Mouse (Mus musculus): ENCODE results near the gene Tex52. TPM values are rescaled to one million over a fixed set of nuclear protein-coding genes. Genes with fewer than 3 reads are reported as not detected.

The Tex52 gene
- polyA plus RNA-seq (2015; fragmentation: Nextera tagmentation; extraction: Ambion mirVana): 1.0 and 1.2 TPM in 2 replicates

DNA sequence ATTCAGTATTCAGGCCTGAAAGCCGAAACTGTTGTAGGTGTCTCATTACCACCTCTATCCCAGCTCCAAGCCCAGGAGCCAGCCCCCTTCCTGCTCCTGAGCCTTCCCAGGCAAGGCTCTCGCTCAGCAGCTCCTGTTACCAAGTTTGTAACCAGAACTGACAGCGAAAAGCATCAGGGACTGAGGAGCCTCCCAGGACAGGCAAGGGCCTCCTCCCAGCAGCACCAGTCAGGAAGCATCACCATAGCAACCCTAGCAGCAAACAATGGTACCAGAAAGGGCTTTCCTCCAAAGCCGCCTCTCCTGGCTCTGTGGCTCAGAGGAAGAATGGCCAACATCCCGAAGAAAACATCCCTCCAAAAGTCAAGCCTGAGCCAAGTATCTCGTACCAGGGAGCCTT lies at the start of gene Tex52, which contains the start of gene Gm44596:
Gene Tex52, plus strand, starts transcription at position 265 of the 400 bp plus-strand sequence.
Gene Gm44596, plus strand, starts transcription at position 312 of the 400 bp plus-strand sequence.
- 2% methylated on average over 6 of the region's 6 CpGs for WGBS
- no peak within 1 kb of the TSS for H3K9ac ChIP-seq
- peak; percentile 73; the same call in 1 of the 2 replicates for ATAC-seq

DNA sequence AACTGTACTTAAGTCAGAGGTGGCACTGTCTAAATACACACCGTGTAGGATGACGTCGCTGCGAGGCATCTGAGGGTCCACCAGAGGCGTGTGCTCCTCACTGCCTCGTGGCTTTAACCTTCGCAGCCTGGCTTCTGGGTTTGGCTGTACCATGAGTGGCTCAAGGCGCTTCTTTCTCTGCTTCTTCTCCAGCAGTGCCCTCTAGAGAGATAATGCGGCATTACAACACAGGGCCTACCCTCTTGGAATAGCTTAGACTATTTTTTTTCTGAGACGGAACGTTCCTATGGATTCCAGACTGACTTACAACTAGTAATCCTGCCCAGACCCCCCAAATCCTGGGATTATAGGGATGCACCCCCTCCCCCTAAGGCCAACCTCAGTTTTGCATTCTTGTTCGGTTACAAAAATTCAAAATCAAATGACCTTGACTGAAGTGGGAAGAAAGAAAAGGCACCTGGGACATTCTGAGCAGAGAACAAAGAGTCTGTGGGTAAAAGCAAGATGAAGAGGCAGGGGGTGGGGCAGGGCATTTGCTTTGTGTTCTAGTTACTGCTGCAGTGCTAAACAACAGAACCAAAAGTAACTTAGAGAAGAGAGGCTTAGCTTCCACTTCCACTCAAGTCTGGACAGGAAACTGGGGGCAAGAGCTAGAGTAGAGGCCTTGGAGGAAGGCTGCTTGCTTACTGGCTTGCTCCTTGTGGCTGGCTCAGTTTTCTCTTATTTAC lies 40.7 kb upstream of the Tex52 start:
- WGBS: 21% methylated on average over 12 of the region's 12 CpGs
- Histone ChIP-seq H3K9me3 (replicated peaks) (peaks cover 9% of the 10 kb centered on the region; the same call in 1 of the 2 replicates), H3K4me2 (peak overlapping the region; percentile 16; the same call in 1 of the 2 replicates), H3K27me3 (no peaks in the 10 kb centered on the region), H3K4me1 (peaks cover 9% of the 10 kb centered on the region), H3K9ac (no peak overlapping the region; the same call in 1 of the 2 replicates), H3K4me3 (no peak overlapping the region), H3K27ac (0 out of 2 replicates have a peak overlapping the region, but pooled peaks have one; percentile 11), H3K36me3 (ENCODE audit: poor library complexity, severe bottlenecking) (peaks cover 55% of the 10 kb centered on the region)
- peak; percentile 91 for ATAC-seq

More for the DNA sequence above, at the start of gene Tex52, which contains the start of gene Gm44596:
- H3K27me3 ChIP-seq: no peaks in the 10 kb centered on the region
- H3K27ac ChIP-seq: 0 out of 2 replicates have a peak within 1 kb of the TSS, but pooled peaks have one; percentile 11
- no peak within 1 kb of the TSS for H3K4me2 ChIP-seq
- H3K4me3 ChIP-seq: no peak within 1 kb of the TSS
- peaks cover 11% of the 10 kb centered on the region for H3K4me1 ChIP-seq
- H3K36me3 ChIP-seq (ENCODE audit: poor library complexity, severe bottlenecking): peaks cover 64% of the 10 kb centered on the region
- H3K9me3 ChIP-seq (replicated peaks): no peaks in the 10 kb centered on the region

DNA sequence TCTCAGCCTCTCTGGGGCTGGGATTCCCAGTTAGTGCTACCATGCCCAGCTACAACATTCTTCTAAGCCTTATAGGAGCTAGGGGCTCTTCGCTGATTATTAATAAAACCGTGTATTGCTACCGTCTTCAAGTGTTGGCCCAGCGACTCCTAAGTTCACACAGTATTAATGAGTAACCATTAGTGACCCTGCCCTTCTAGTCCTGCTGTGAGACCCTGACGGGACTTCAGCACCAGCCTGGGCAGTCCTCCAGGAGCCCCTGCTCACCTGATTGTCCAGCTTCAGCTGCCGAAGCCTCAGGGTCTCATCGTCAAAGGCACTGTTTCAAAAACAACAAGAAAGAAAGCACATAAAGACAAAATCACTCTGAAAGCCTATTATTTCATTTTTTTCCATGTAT lies 37.8 kb upstream of the Tex52 start:
- Histone ChIP-seq H3K9ac (no peak overlapping the region), H3K4me3 (no peak overlapping the region), H3K4me1 (peaks cover 9% of the 10 kb centered on the region), H3K27ac (no peak overlapping the region), H3K36me3 (ENCODE audit: poor library complexity, severe bottlenecking) (peaks cover 36% of the 10 kb centered on the region), H3K9me3 (replicated peaks) (no peaks in the 10 kb centered on the region), H3K27me3 (no peaks in the 10 kb centered on the region), H3K4me2 (no peak overlapping the region)
- 71% methylated on average over 7 of the region's 7 CpGs for WGBS
- no peak for ATAC-seq

DNA sequence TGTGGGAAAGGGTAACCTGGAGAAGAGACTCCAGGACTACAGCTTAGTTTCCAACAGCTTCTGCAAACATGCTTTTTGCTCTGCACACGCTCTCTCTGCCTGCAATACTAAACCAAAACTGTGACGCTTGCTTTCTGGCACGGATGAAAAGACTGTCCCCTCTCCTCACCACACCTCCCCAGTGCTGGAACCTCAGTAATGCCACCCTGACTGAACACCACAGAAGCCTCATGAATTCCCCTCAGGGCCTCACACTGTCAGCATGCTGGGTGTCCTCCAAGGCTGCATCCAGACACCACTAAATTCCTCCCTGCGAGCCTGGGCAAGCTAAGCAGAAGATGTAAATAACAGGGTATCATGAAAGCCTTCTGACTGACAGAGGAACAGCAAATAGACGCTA lies 36.4 kb upstream of the Tex52 start:
- Histone ChIP-seq H3K4me2 (no peak overlapping the region), H3K4me3 (no peak overlapping the region), H3K27ac (peak overlapping the region; percentile 12; the same call in 1 of the 2 replicates), H3K9ac (no peak overlapping the region), H3K4me1 (peaks cover 9% of the 10 kb centered on the region), H3K36me3 (ENCODE audit: poor library complexity, severe bottlenecking) (peaks cover 32% of the 10 kb centered on the region), H3K27me3 (no peaks in the 10 kb centered on the region), H3K9me3 (replicated peaks) (no peaks in the 10 kb centered on the region)
- no peak for ATAC-seq
- 52% methylated on average over 5 of the region's 5 CpGs for WGBS

DNA sequence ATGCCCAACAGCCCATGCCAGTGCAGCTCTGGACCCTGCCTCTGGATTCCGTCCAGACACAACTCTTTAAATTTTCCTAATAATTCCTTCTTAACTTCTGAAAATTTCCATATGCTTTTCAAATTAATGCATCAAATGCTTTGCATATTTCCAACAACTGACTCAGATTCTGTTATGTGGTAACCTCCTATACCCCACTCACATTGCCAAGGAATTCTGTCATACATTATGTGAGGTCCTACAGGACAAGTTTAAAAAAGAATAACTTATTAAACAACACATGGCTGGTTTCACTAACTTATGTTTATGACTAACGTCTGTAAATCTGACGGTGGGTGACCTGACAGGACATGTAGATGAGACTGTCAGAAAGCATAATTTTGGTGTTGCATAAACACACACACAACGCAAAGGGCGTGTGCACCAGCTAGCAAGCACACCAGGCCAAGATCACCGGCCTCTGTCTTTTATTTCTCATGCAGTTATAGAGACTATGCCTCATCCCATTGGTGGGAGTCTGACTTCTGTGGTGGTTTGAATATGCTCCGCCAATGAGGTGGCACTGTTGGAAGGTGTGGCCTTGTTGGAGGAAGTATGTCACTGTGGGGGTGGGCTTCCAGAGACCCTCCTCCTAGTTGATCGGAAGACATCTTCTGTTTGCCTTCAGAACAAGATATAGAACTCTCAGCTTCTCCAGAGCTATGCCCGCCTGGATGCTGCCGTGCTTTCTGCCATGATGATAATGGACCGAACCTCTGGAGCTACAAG lies 33.1 kb upstream of the Tex52 start:
- no peak for ATAC-seq
- H3K4me1 ChIP-seq: peaks cover 9% of the 10 kb centered on the region
- no peak overlapping the region for H3K27ac ChIP-seq
- 95% methylated on average over 11 of the region's 11 CpGs for WGBS
- no peak overlapping the region for H3K9ac ChIP-seq
- no peak overlapping the region for H3K4me2 ChIP-seq
- H3K36me3 ChIP-seq (ENCODE audit: poor library complexity, severe bottlenecking): peaks cover 14% of the 10 kb centered on the region
- no peak overlapping the region for H3K4me3 ChIP-seq
- no peaks in the 10 kb centered on the region for H3K9me3 ChIP-seq (replicated peaks)
- no peaks in the 10 kb centered on the region for H3K27me3 ChIP-seq

DNA sequence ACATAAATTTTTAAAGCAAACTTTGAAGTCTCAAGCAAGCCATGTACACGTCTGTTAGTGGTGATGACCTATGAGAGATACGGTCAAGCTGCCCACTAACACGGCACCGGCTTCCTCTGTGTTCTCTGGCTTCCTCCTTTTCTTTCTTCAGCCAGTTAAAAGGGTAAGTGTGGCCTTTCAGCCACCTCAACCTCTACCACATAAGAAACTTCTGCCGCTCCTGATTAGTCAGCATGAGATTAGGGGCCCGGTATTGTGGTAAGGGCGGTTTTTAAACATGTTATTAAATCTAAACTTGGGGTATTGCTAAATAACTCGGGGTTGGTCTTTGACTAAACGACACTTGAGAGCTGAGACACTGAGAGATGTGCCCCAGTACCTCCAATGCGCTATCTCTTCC lies 29.6 kb upstream of the Tex52 start:
- ATAC-seq: no peak
- Histone ChIP-seq H3K27me3 (no peaks in the 10 kb centered on the region), H3K9me3 (replicated peaks) (no peaks in the 10 kb centered on the region), H3K4me2 (no peak overlapping the region), H3K9ac (no peak overlapping the region), H3K36me3 (ENCODE audit: poor library complexity, severe bottlenecking) (peaks cover 19% of the 10 kb centered on the region), H3K4me3 (no peak overlapping the region), H3K4me1 (no peaks in the 10 kb centered on the region), H3K27ac (no peak overlapping the region)
- WGBS: 95% methylated on average over 10 of the region's 10 CpGs

DNA sequence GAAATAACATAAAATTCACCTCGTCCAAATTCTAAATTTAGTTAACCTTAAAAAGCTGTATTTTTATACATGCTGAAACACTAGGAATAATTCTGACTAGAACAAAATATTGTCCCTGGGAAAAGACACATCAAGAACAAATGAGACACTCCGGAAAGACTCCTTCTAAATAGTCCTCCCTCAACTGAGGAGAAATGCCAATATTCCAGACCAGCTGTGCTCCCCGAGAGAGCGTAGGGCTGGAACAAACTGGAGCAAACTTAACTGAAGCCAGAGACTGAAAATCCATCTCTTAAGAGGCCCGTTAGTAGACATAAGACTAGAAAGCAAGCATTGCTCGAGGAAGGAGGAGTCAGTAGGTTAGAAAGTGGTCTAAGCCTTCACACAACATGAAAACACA lies 28.5 kb upstream of the Tex52 start:
- H3K36me3 ChIP-seq (ENCODE audit: poor library complexity, severe bottlenecking): peaks cover 24% of the 10 kb centered on the region
- no peak overlapping the region for H3K4me3 ChIP-seq
- no peaks in the 10 kb centered on the region for H3K9me3 ChIP-seq (replicated peaks)
- H3K4me1 ChIP-seq: no peaks in the 10 kb centered on the region
- H3K27ac ChIP-seq: no peak overlapping the region
- H3K9ac ChIP-seq: no peak overlapping the region
- ATAC-seq: no peak
- 91% methylated on average over 6 of the region's 6 CpGs for WGBS
- H3K4me2 ChIP-seq: no peak overlapping the region
- H3K27me3 ChIP-seq: no peaks in the 10 kb centered on the region

DNA sequence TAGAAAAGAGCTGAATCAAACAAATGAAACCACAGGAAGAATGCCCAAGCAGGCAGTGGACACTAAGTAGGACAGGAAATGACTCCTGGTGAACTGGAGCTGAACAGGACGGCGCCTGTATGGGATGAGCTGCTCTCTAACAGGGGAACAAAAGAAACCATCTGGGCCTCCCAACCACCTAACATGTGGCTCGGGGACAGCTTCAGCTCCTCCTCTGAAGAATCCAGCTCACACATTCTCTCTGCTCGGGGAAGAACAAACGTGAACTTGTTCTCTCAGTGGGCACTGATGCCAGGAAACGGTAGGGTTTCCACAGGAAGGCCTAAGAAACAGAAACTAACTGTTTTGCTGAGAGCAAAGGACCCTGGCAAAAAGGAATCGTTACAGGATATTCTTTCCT lies 25.5 kb upstream of the Tex52 start:
- 58% methylated on average over 7 of the region's 7 CpGs for WGBS
- Histone ChIP-seq H3K36me3 (ENCODE audit: poor library complexity, severe bottlenecking) (peaks cover 12% of the 10 kb centered on the region), H3K9me3 (replicated peaks) (no peaks in the 10 kb centered on the region), H3K4me2 (no peak overlapping the region), H3K27me3 (no peaks in the 10 kb centered on the region), H3K9ac (no peak overlapping the region), H3K4me1 (peaks cover 12% of the 10 kb centered on the region), H3K4me3 (no peak overlapping the region), H3K27ac (no peak overlapping the region; the same call in 1 of the 2 replicates)
- no peak for ATAC-seq

DNA sequence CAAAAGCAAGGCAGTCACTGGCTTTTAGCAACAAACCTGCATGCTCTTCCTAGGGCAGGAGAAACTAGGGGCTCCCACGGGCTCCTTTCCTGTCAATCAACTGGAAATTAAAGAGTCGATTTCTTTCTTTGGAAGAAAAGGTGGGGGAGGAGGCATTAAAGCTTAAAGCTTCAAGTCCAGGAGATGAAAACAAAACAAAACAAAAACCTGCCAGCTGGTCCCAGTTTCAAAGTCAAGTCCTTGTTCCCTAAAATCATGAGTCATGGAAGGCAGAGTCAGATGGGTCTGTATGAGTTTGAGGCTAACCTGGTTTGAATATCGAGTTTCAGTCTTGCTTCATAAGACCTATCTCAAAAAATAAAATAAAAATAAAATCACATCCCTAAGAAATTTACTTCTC lies 21.1 kb upstream of the Tex52 start:
- peaks cover 35% of the 10 kb centered on the region for H3K36me3 ChIP-seq (ENCODE audit: poor library complexity, severe bottlenecking)
- peaks cover 18% of the 10 kb centered on the region for H3K4me1 ChIP-seq
- H3K4me2 ChIP-seq: peak overlapping the region; percentile 72
- H3K27ac ChIP-seq: no peak overlapping the region
- H3K27me3 ChIP-seq: no peaks in the 10 kb centered on the region
- no peak overlapping the region; the same call in 1 of the 2 replicates for H3K9ac ChIP-seq
- no peaks in the 10 kb centered on the region for H3K9me3 ChIP-seq (replicated peaks)
- WGBS: 32% methylated on average over 3 of the region's 3 CpGs
- peak overlapping the region; percentile 73 for H3K4me3 ChIP-seq
- no peak for ATAC-seq

DNA sequence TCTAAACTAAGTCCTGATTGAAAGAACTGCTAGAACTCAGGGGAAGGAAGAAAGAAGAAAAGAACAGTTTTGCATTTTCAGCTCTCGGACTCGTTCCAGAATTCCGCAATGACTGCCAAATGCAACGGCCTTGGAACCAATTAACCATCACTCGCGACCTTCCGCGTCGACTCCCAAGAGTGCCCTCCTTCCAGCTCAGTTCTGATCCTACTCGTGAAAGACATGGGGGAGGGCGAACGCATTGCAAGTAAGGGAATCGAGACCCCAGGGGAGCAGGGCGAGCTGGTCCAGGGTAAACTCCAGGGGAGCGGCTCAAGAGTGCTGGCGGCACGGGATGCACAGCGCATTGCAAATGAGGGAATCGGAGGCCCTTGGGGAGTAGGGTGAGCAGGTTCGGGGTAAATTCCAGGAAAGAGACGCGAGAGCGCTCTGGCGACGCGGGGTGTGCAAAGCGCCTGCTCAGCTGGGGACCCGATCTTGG lies 20.0 kb upstream of the Tex52 start:
- WGBS: under 1% methylated on average over 25 of the region's 28 CpGs
- Histone ChIP-seq H3K4me2 (peak overlapping the region; percentile 72), H3K9me3 (replicated peaks) (no peaks in the 10 kb centered on the region), H3K27ac (peak overlapping the region; percentile 88), H3K9ac (peak overlapping the region; percentile 86), H3K4me3 (peak overlapping the region; percentile 73), H3K36me3 (ENCODE audit: poor library complexity, severe bottlenecking) (peaks cover 35% of the 10 kb centered on the region), H3K4me1 (peaks cover 25% of the 10 kb centered on the region), H3K27me3 (no peaks in the 10 kb centered on the region)
- peak; percentile 78 for ATAC-seq

DNA sequence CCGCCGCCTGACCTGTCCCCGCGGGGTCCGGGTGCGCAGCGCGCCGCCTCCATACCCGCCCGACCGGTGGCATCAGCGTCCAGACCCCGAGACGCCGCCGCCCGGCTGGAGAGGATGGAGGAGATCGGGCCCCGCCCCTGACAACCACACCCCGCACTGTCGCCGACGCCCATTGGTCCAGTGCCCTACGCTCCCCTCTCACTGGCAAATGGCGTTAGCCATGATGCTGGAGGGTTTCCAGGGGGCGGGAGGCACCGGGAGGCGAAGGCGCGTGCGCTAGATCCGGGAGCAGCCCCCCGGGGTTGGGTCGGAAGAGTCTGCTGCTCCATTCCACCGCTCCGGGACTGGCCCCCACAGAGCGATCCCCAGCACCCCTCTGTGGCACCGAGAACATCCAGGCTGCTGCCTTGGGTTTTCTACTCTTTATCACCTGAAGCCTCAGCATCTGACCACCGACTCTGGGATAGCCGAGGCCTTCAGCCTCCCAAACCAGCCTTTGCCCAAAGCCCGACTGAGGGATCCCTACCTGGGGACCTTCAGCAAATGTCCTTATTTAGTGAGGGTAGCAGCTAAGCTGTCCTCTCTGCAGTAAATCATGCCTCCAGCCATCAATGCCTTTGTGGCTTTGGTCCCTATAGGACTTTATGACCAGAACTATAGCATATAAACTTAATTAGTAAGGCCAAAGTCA lies 19.4 kb upstream of the Tex52 start, which contains the start of gene Tulp3:
Gene Tulp3, minus strand, starts transcription at position 126 of the 691 bp plus-strand sequence.
- Histone ChIP-seq H3K9me3 (replicated peaks) (no peaks in the 10 kb centered on the region), H3K4me1 (peaks cover 31% of the 10 kb centered on the region), H3K9ac (peak within 1 kb of the TSS; percentile 86), H3K4me3 (peak within 1 kb of the TSS; percentile 73), H3K36me3 (ENCODE audit: poor library complexity, severe bottlenecking) (peaks cover 28% of the 10 kb centered on the region), H3K27me3 (no peaks in the 10 kb centered on the region), H3K27ac (peak within 1 kb of the TSS; percentile 88), H3K4me2 (peak within 1 kb of the TSS; percentile 72)
- under 1% methylated on average over 41 of the region's 42 CpGs for WGBS
- ATAC-seq: peak; percentile 99

All from forebrain, embryonic 13.5 days (tissue).